Mouse (Mus musculus): ENCODE measurements around the gene Trim71. TPM values are rescaled to one million over a fixed set of nuclear protein-coding genes. Genes with fewer than 3 reads are reported as not detected.

Trim71 gene
- polyA plus RNA-seq, 1 experiment from 2014 or later: 3.1 TPM

- Histone ChIP-seq H3K36me3 (ENCODE audit: control insufficient read depth, insufficient read depth, low read length) (no peaks in the 10 kb centered on the region), H3K27me3 (replicated peaks; ENCODE audit: control insufficient read depth, insufficient read depth, low read length) (no peaks in the 10 kb centered on the region), H3K4me3 (ENCODE audit: low read depth, low read length) (no peak overlapping the region), H3K9me3 (ENCODE audit: control insufficient read depth, low read length) (no peaks in the 10 kb centered on the region), H3K27ac (ENCODE audit: low read depth, low read length) (no peak overlapping the region), H3K4me2 (no peak overlapping the region), H3K9ac (ENCODE audit: low read depth, low read length) (no peak overlapping the region), H3K4me1 (replicated peaks; ENCODE audit: control insufficient read depth, insufficient read depth, low read length) (peaks cover 30% of the 10 kb centered on the region)
- ATAC-seq (replicated peaks; ENCODE audit: low FRiP score) (peak; percentile 27; the same call in 1 of the 2 replicates), DNase-seq (ENCODE audit: low spot score) (no peak)
- WGBS: 65% methylated on average over 2 of the region's 2 CpGs
Measured at GRCm38 (mm10) chr9:114536628-114537027, 27.5 kb downstream of the Trim71 start.

- Histone ChIP-seq H3K4me1 (replicated peaks; ENCODE audit: control insufficient read depth, insufficient read depth, low read length) (peaks cover 25% of the 10 kb centered on the region), H3K36me3 (ENCODE audit: control insufficient read depth, insufficient read depth, low read length) (no peaks in the 10 kb centered on the region), H3K4me2 (no peak overlapping the region), H3K27ac (ENCODE audit: low read depth, low read length) (0 out of 2 replicates have a peak overlapping the region, but pooled peaks have one; percentile 6), H3K4me3 (ENCODE audit: low read depth, low read length) (no peak overlapping the region), H3K9ac (ENCODE audit: low read depth, low read length) (no peak overlapping the region), H3K27me3 (replicated peaks; ENCODE audit: control insufficient read depth, insufficient read depth, low read length) (no peaks in the 10 kb centered on the region), H3K9me3 (ENCODE audit: control insufficient read depth, low read length) (no peaks in the 10 kb centered on the region)
- WGBS: 78% methylated on average over 9 of the region's 9 CpGs
- DNase-seq (ENCODE audit: low spot score) (no peak), ATAC-seq (replicated peaks; ENCODE audit: low FRiP score) (no peak)
Measured at GRCm38 (mm10) chr9:114534747-114535517, 29.2 kb downstream of the Trim71 start.

- Histone ChIP-seq H3K9ac (ENCODE audit: low read depth, low read length) (no peak overlapping the region), H3K4me2 (no peak overlapping the region), H3K4me1 (replicated peaks; ENCODE audit: control insufficient read depth, insufficient read depth, low read length) (peaks cover 25% of the 10 kb centered on the region), H3K4me3 (ENCODE audit: low read depth, low read length) (no peak overlapping the region), H3K9me3 (ENCODE audit: control insufficient read depth, low read length) (no peaks in the 10 kb centered on the region), H3K36me3 (ENCODE audit: control insufficient read depth, insufficient read depth, low read length) (no peaks in the 10 kb centered on the region), H3K27ac (ENCODE audit: low read depth, low read length) (no peak overlapping the region), H3K27me3 (replicated peaks; ENCODE audit: control insufficient read depth, insufficient read depth, low read length) (no peaks in the 10 kb centered on the region)
- WGBS: 64% methylated on average over 4 of the region's 4 CpGs
- no peak for DNase-seq (ENCODE audit: low spot score)
- peak; percentile 45; the same call in 1 of the 2 replicates for ATAC-seq (replicated peaks; ENCODE audit: low FRiP score)
Measured at GRCm38 (mm10) chr9:114533848-114534247, 30.3 kb downstream of the Trim71 start.

GRCm38 (mm10) chr9:114531276-114531675, 32.9 kb downstream of the Trim71 start:
- Histone ChIP-seq H3K4me2 (no peak overlapping the region), H3K27ac (ENCODE audit: low read depth, low read length) (no peak overlapping the region), H3K4me1 (replicated peaks; ENCODE audit: control insufficient read depth, insufficient read depth, low read length) (peaks cover 26% of the 10 kb centered on the region), H3K27me3 (replicated peaks; ENCODE audit: control insufficient read depth, insufficient read depth, low read length) (no peaks in the 10 kb centered on the region), H3K9ac (ENCODE audit: low read depth, low read length) (no peak overlapping the region), H3K9me3 (ENCODE audit: control insufficient read depth, low read length) (no peaks in the 10 kb centered on the region), H3K36me3 (ENCODE audit: control insufficient read depth, insufficient read depth, low read length) (no peaks in the 10 kb centered on the region), H3K4me3 (ENCODE audit: low read depth, low read length) (no peak overlapping the region)
- DNase-seq (ENCODE audit: low spot score) (no peak), ATAC-seq (replicated peaks; ENCODE audit: low FRiP score) (no peak)
- 62% methylated on average over 11 of the region's 11 CpGs for WGBS

GRCm38 (mm10) chr9:114528680-114529048, 35.5 kb downstream of the Trim71 start:
- Histone ChIP-seq H3K27me3 (replicated peaks; ENCODE audit: control insufficient read depth, insufficient read depth, low read length) (no peaks in the 10 kb centered on the region), H3K9me3 (ENCODE audit: control insufficient read depth, low read length) (no peaks in the 10 kb centered on the region), H3K36me3 (ENCODE audit: control insufficient read depth, insufficient read depth, low read length) (no peaks in the 10 kb centered on the region), H3K4me1 (replicated peaks; ENCODE audit: control insufficient read depth, insufficient read depth, low read length) (peaks cover 26% of the 10 kb centered on the region), H3K9ac (ENCODE audit: low read depth, low read length) (no peak overlapping the region), H3K4me2 (no peak overlapping the region), H3K4me3 (ENCODE audit: low read depth, low read length) (no peak overlapping the region), H3K27ac (ENCODE audit: low read depth, low read length) (peak overlapping the region; percentile 38)
- ATAC-seq (replicated peaks; ENCODE audit: low FRiP score) (no peak), DNase-seq (ENCODE audit: low spot score) (no peak)
- 61% methylated on average over 9 of the region's 9 CpGs for WGBS

- DNase-seq (ENCODE audit: low spot score) (peak; percentile 69), ATAC-seq (replicated peaks; ENCODE audit: low FRiP score) (peak; percentile 64)
- H3K9ac ChIP-seq (ENCODE audit: low read depth, low read length): no peak overlapping the region
- WGBS: 22% methylated on average over 17 of the region's 17 CpGs
- H3K36me3 ChIP-seq (ENCODE audit: control insufficient read depth, insufficient read depth, low read length): no peaks in the 10 kb centered on the region; the same call in 1 of the 2 replicates
- H3K9me3 ChIP-seq (ENCODE audit: control insufficient read depth, low read length): no peaks in the 10 kb centered on the region
- peaks cover 26% of the 10 kb centered on the region for H3K4me1 ChIP-seq (replicated peaks; ENCODE audit: control insufficient read depth, insufficient read depth, low read length)
- peak overlapping the region; percentile 57 for H3K4me2 ChIP-seq
- no peak overlapping the region; the same call in 1 of the 2 replicates for H3K4me3 ChIP-seq (ENCODE audit: low read depth, low read length)
- H3K27me3 ChIP-seq (replicated peaks; ENCODE audit: control insufficient read depth, insufficient read depth, low read length): no peaks in the 10 kb centered on the region
- peak overlapping the region; percentile 38; the same call in 1 of the 2 replicates for H3K27ac ChIP-seq (ENCODE audit: low read depth, low read length)
Measured at GRCm38 (mm10) chr9:114527992-114528679, 36.0 kb downstream of the Trim71 start.

GRCm38 (mm10) chr9:114527085-114527484, 37.1 kb downstream of the Trim71 start:
- Histone ChIP-seq H3K4me1 (replicated peaks; ENCODE audit: control insufficient read depth, insufficient read depth, low read length) (peaks cover 22% of the 10 kb centered on the region), H3K4me3 (ENCODE audit: low read depth, low read length) (peak overlapping the region; percentile 11), H3K27ac (ENCODE audit: low read depth, low read length) (peak overlapping the region; percentile 57), H3K4me2 (peak overlapping the region; percentile 57), H3K9ac (ENCODE audit: low read depth, low read length) (no peak overlapping the region), H3K9me3 (ENCODE audit: control insufficient read depth, low read length) (no peaks in the 10 kb centered on the region), H3K27me3 (replicated peaks; ENCODE audit: control insufficient read depth, insufficient read depth, low read length) (no peaks in the 10 kb centered on the region), H3K36me3 (ENCODE audit: control insufficient read depth, insufficient read depth, low read length) (no peaks in the 10 kb centered on the region; the same call in 1 of the 2 replicates)
- 2% methylated on average over 16 of the region's 16 CpGs for WGBS
- ATAC-seq (replicated peaks; ENCODE audit: low FRiP score) (0 out of 2 replicates have a peak, but pooled peaks have one; percentile 35), DNase-seq (ENCODE audit: low spot score) (peak; percentile 69)

GRCm38 (mm10) chr9:114526581-114526980, 37.6 kb downstream of the Trim71 start:
- Histone ChIP-seq H3K9me3 (ENCODE audit: control insufficient read depth, low read length) (no peaks in the 10 kb centered on the region), H3K4me3 (ENCODE audit: low read depth, low read length) (peak overlapping the region; percentile 11), H3K36me3 (ENCODE audit: control insufficient read depth, insufficient read depth, low read length) (no peaks in the 10 kb centered on the region; the same call in 1 of the 2 replicates), H3K9ac (ENCODE audit: low read depth, low read length) (no peak overlapping the region), H3K27me3 (replicated peaks; ENCODE audit: control insufficient read depth, insufficient read depth, low read length) (no peaks in the 10 kb centered on the region), H3K4me2 (peak overlapping the region; percentile 57), H3K4me1 (replicated peaks; ENCODE audit: control insufficient read depth, insufficient read depth, low read length) (peaks cover 20% of the 10 kb centered on the region), H3K27ac (ENCODE audit: low read depth, low read length) (peak overlapping the region; percentile 57)
- 42% methylated on average over 8 of the region's 8 CpGs for WGBS
- DNase-seq (ENCODE audit: low spot score): no peak
- ATAC-seq (replicated peaks; ENCODE audit: low FRiP score): no peak

All from liver, embryonic 11.5 days (tissue).